Mouse (Mus musculus) limb, embryonic 15.5 days (tissue): ENCODE data around the gene Ccdc42. TPM values are rescaled to one million over a fixed set of nuclear protein-coding genes. Genes with fewer than 3 reads are reported as not detected.

Experiments
- ATAC-seq: fragments of 200-750 bp; cut with Nextera tagmentation; 2 replicates; pipeline ENCODE4 v1.8.0; 2017; ENCODE audit warnings: low read depth, moderate TSS enrichment; ENCODE audit not compliant: insufficient number of reproducible peaks, low FRiP score, low TSS enrichment
- H3K27ac ChIP-seq: fragments of 300-500 bp; sonication (generic); 2 replicates; pipeline ENCODE4 v1.5.1; 2015; ENCODE audit warnings: moderate library complexity, mild to moderate bottlenecking, inconsistent platforms
- H3K27me3 ChIP-seq: fragments of 300-500 bp; sonication (generic); 2 replicates; pipeline ENCODE4 v1.6.1; 2015; ENCODE audit warnings: inconsistent platforms
- H3K36me3 ChIP-seq: fragments of 300-500 bp; sonication (generic); 2 replicates; pipeline ENCODE4 v1.6.1; 2015; ENCODE audit warnings: inconsistent platforms
- H3K4me1 ChIP-seq: fragments of 300-500 bp; sonication (generic); 2 replicates; pipeline ENCODE4 v1.6.1; 2015; ENCODE audit warnings: inconsistent platforms
- H3K4me2 ChIP-seq: fragments of 300-500 bp; sonication (generic); 2 replicates; pipeline ENCODE4 v1.6.1; 2015; ENCODE audit warnings: mild to moderate bottlenecking, inconsistent platforms
- H3K4me3 ChIP-seq: fragments of 300-500 bp; sonication (generic); 2 replicates; pipeline ENCODE4 v1.5.1; 2015; ENCODE audit warnings: mild to moderate bottlenecking, inconsistent platforms
- H3K9ac ChIP-seq: fragments of 300-500 bp; sonication (generic); 2 replicates; pipeline ENCODE4 v1.6.1; 2015; ENCODE audit warnings: inconsistent platforms
- H3K9me3 ChIP-seq: fragments of 300-500 bp; sonication (generic); 2 replicates; pipeline ENCODE4 v1.6.1; 2016; ENCODE audit warnings: inconsistent platforms
- WGBS: fragments of 180-500 bp; shearing (Covaris S2); methylation state at CpG from one replicate; pipeline ENCODE4 v1.1.7; 2015; 5-methylcytosine and 5-hydroxymethylcytosine counted together
- polyA plus RNA-seq: library from polyadenylated mRNA; unstranded; fragments of >200 nt; fragmentation: Nextera tagmentation; extraction: Ambion mirVana; gene quantifications from 2 replicates; pipeline ENCODE4 v1.2.1, GENCODE M21; 2015

Ccdc42 gene
- polyA plus RNA-seq, 1 experiment from 2014 or later, result 0.72 TPM

- Histone ChIP-seq H3K4me1 (peaks cover 22% of the 10 kb centered on the region), H3K4me2 (peak overlapping the region; percentile 49; the same call in 1 of the 2 replicates), H3K9ac (no peak overlapping the region), H3K9me3 (no peaks in the 10 kb centered on the region), H3K4me3 (no peak overlapping the region), H3K36me3 (no peaks in the 10 kb centered on the region), H3K27ac (0 out of 2 replicates have a peak overlapping the region, but pooled peaks have one; percentile 72), H3K27me3 (no peaks in the 10 kb centered on the region)
- 45% methylated on average over 9 of the region's 9 CpGs for WGBS
- ATAC-seq, result peak; percentile 18; the same call in 1 of the 2 replicates
These were observed 35.9 kb downstream of the Ccdc42 start for GRCm38 (mm10) chr11:68622751-68623150.

- peaks cover 22% of the 10 kb centered on the region for H3K4me1 ChIP-seq
- ATAC-seq, result peak; percentile 86
- no peak overlapping the region for H3K9ac ChIP-seq
- H3K4me2 ChIP-seq, result peak overlapping the region; percentile 49
- H3K4me3 ChIP-seq, result peak overlapping the region; percentile 34
- H3K36me3 ChIP-seq, result no peaks in the 10 kb centered on the region
- H3K27ac ChIP-seq, result peak overlapping the region; percentile 72
- H3K27me3 ChIP-seq, result no peaks in the 10 kb centered on the region
- WGBS, result 3% methylated on average over 14 of the region's 14 CpGs
- H3K9me3 ChIP-seq, result no peaks in the 10 kb centered on the region
These were observed 36.5 kb downstream of the Ccdc42 start for GRCm38 (mm10) chr11:68623225-68623870.

- Histone ChIP-seq H3K9me3 (no peaks in the 10 kb centered on the region), H3K27me3 (no peaks in the 10 kb centered on the region), H3K27ac (peak overlapping the region; percentile 72), H3K9ac (no peak overlapping the region), H3K4me2 (peak overlapping the region; percentile 49), H3K36me3 (no peaks in the 10 kb centered on the region), H3K4me1 (peaks cover 22% of the 10 kb centered on the region), H3K4me3 (peak overlapping the region; percentile 34)
- WGBS, result 9% methylated on average over 5 of the region's 5 CpGs
- no peak for ATAC-seq
These were observed 37.0 kb downstream of the Ccdc42 start for GRCm38 (mm10) chr11:68623871-68624258.

GRCm38 (mm10) chr11:68631611-68632316 is 44.9 kb downstream of the Ccdc42 start:
- H3K4me2 ChIP-seq, result no peak overlapping the region
- H3K27ac ChIP-seq, result peak overlapping the region; percentile 61
- no peaks in the 10 kb centered on the region for H3K36me3 ChIP-seq
- no peaks in the 10 kb centered on the region for H3K27me3 ChIP-seq
- peak; percentile 55; the same call in 1 of the 2 replicates for ATAC-seq
- H3K4me3 ChIP-seq, result no peak overlapping the region
- whole genome bisulfite sequencing, result 44% methylated on average over 17 of the region's 17 CpGs
- no peaks in the 10 kb centered on the region for H3K9me3 ChIP-seq
- peaks cover 17% of the 10 kb centered on the region; the same call in 1 of the 2 replicates for H3K4me1 ChIP-seq
- H3K9ac ChIP-seq, result no peak overlapping the region

- H3K4me1 ChIP-seq, result peaks cover 25% of the 10 kb centered on the region
- H3K27me3 ChIP-seq, result no peaks in the 10 kb centered on the region
- H3K36me3 ChIP-seq, result no peaks in the 10 kb centered on the region
- H3K4me3 ChIP-seq, result no peak overlapping the region
- ATAC-seq, result peak; percentile 74
- H3K4me2 ChIP-seq, result peak overlapping the region; percentile 32
- H3K9ac ChIP-seq, result no peak overlapping the region
- H3K9me3 ChIP-seq, result no peaks in the 10 kb centered on the region
- H3K27ac ChIP-seq, result peak overlapping the region; percentile 80
- 17% methylated on average over 10 of the region's 10 CpGs for WGBS
These were observed 51.2 kb downstream of the Ccdc42 start for GRCm38 (mm10) chr11:68637861-68638615.

- no peak overlapping the region for H3K4me2 ChIP-seq
- H3K9me3 ChIP-seq, result no peaks in the 10 kb centered on the region
- H3K4me3 ChIP-seq, result no peak overlapping the region
- no peak overlapping the region for H3K9ac ChIP-seq
- ATAC-seq, result no peak
- peaks cover 20% of the 10 kb centered on the region for H3K4me1 ChIP-seq
- H3K27ac ChIP-seq, result no peak overlapping the region
- H3K36me3 ChIP-seq, result no peaks in the 10 kb centered on the region
- H3K27me3 ChIP-seq, result no peaks in the 10 kb centered on the region
- WGBS, result 73% methylated on average over 5 of the region's 5 CpGs
These were observed 54.5 kb downstream of the Ccdc42 start for GRCm38 (mm10) chr11:68641361-68641760.

GRCm38 (mm10) chr11:68644781-68645180 is 58.0 kb downstream of the Ccdc42 start:
- H3K27me3 ChIP-seq, result no peaks in the 10 kb centered on the region
- peaks cover 8% of the 10 kb centered on the region; the same call in 1 of the 2 replicates for H3K4me1 ChIP-seq
- ATAC-seq, result no peak
- no peaks in the 10 kb centered on the region for H3K9me3 ChIP-seq
- H3K36me3 ChIP-seq, result no peaks in the 10 kb centered on the region
- H3K4me2 ChIP-seq, result no peak overlapping the region
- no peak overlapping the region for H3K27ac ChIP-seq
- no peak overlapping the region for H3K9ac ChIP-seq
- 70% methylated on average over 6 of the region's 6 CpGs for WGBS
- H3K4me3 ChIP-seq, result no peak overlapping the region

Other genes with a start within 250 kb of the Ccdc42 start
- gene Ntn1, start 186.2 kb upstream of the Ccdc42 start, polyA plus RNA-seq, result 8.2 and 9.0 TPM in 2 replicates
- gene Pik3r5, start 154.9 kb upstream of the Ccdc42 start, polyA plus RNA-seq, result 0.36 and 0.38 TPM in 2 replicates
- gene Pik3r6, start 84.0 kb upstream of the Ccdc42 start, polyA plus RNA-seq, result 3.1 TPM in 2 replicates
- 0.32 and 0.51 TPM in 2 replicates for gene Mfsd6l, start 30.8 kb upstream of the Ccdc42 start, polyA plus RNA-seq
- 87.8 and 106 TPM in 2 replicates for gene Myh10, start 104.5 kb downstream of the Ccdc42 start, polyA plus RNA-seq